Mouse (Mus musculus) liver, postnatal 0 days (tissue): ENCODE results near the gene Cplx2.

Source experiments
- CTCF ChIP-seq: sonication (generic); IDR thresholded peaks from 2 replicates; pipeline ENCODE4 v1.5.1; 2016; ENCODE audit warnings: antibody characterized with exemption, low read depth
- EP300 ChIP-seq: IDR thresholded peaks from 2 replicates; pipeline ENCODE4 v1.6.1; 2016; ENCODE audit warnings: antibody characterized with exemption, low read depth, mild to moderate bottlenecking

- TF ChIP-seq EP300 (no peak), CTCF (no peak)
Measured at GRCm38 (mm10) chr13:54418781-54419327, 47.7 kb downstream of the Cplx2 start.
